Mouse (Mus musculus) WW6 (cell line): ENCODE data around the gene 1700003F12Rik.

Experiments
- DNase-seq: peaks from one replicate; pipeline ENCODE4 v3.0.0-alpha.2; 2013; ENCODE audit warnings: low read depth, low spot score

The 1700003F12Rik gene

DNA sequence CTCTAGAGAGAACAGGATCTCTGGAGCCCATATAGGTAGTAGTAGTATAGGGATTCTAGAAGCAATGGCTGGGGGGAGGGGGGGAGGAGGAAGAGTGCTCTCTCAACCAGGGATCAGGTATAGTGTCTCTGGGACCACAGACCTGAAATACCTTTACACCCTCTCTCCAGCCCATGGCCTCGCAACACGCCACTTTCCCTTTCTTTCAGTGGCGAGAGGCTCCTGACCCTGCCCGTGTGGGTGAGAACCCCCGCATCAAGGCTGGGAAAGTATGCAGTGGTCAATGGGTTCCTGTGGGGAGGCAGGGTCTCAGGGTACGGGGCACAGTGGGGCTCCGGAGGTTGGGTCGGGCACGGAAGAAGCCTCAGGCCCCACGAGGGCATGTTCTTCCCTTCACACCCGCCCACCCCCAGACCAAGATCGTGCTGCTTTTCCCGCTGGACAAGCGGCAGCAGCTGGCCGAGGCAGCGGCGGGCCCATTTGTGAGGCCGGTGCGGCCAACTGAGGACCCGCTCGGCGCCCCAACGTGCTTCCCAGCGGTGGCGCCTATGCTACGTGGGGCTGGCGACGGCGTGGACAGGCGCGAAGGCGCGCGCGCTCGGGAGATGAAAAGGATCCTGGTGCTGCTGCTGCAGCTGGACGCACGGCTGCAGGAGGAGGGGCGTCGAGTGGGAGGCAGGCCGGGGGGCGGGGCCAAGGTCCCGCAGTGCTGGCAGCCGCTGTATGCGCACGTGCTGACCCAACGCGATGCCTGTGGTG lies 2.4 kb downstream of the 1700003F12Rik start:
- DNase-seq: no peak

DNA sequence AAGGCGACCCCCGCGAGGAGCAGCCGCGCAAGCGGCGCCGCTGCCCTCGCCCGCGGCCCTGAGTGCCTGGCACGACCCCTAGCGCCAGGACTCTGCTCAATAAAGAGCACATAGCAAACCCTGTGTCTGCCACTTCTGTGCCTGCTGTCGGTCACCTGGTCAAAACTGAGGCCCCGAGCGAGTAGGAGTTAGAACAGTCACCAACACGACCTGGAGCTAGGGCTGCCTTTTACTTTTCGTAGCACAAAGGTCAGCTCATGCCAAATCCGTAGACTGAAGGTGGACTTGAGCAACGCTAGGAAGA lies 3.0 kb downstream of the 1700003F12Rik start:
- DNase-seq: no peak

DNA sequence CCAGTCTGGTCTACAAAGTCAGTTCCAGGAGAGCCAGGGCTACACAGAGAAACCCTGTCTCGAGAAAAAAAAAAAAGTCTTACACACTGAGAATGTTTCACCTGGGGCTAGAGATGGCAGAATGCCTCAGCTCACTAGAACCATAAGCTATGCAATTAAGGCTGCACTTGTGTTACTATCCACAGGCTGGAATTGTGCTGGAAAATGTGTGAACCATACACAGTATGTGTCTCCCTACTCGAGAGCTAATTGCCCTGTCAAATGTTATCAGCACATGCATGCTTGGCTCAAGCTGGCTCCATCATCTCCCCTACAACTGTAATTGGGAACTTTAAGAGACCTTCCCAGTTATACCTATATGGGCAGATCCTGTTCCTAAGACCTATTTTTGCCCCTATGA lies 4.1 kb downstream of the 1700003F12Rik start:
- no peak for DNase-seq

DNA sequence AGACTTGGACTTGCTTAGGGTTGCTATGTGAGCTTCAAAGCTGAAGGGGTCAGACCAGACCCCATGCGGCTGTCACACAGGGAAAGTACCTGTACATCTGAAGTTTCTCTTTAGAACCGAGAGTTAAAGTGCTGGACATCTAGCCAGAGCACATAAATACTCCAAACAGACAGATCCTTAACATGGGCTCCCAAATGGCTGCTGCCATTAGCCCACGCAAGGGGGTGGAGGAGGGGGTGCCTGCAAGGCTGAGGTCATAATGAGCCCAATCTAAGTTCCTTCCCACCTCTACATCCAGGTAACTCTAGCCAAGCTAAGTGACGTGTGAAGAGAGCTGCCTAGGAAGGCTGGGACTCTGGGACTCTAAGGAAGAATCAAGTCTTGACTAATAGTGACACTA lies 4.6 kb downstream of the 1700003F12Rik start, which contains the start of gene Actl10:
TSS of gene Actl10 (plus strand) at position 301 of the 400 bp plus-strand sequence.
- no peak for DNase-seq

DNA sequence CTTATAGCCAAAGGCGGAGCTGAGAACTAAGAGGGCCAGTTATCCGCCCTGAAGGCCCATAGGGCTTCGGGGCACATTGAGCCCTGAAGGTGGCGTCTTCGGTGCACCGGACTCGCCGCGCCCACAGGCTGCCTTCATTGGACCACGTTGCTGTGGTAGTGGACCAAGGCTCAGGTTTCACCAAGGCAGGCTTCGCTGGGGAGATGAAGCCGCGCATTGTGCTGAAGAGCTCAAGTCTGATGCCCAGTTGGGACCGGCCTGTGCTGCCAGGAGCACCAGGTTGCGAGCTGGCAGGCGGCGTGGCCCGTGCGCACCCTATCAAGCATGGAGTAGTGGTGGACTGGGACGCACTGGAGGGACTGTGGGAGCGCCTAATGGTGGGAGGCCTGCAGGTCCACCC lies 5.0 kb downstream of the 1700003F12Rik start:
- DNase-seq: no peak

DNA sequence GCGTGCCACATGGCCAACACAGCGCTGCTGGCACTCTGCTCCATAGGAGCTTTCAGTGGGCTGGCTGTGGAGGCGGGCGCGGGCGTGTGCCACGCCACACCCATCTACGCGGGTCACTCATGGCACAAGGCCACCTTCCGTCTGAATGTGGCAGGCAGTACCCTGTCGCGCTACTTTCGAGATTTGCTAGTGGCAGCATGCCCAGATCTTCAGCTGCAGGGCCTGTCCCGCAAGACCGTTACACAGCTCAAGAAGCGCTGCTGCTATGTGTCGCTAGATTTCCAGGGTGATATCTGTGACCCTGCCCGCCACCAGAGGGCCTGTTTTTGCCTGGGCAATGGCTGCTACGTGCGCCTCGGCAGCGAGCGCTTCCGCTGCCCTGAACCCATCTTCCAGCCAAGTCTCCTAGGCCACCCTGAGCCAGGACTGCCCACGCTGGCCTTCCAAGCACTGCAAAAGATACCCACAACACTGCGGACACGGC lies 5.6 kb downstream of the 1700003F12Rik start:
- no peak for DNase-seq

DNA sequence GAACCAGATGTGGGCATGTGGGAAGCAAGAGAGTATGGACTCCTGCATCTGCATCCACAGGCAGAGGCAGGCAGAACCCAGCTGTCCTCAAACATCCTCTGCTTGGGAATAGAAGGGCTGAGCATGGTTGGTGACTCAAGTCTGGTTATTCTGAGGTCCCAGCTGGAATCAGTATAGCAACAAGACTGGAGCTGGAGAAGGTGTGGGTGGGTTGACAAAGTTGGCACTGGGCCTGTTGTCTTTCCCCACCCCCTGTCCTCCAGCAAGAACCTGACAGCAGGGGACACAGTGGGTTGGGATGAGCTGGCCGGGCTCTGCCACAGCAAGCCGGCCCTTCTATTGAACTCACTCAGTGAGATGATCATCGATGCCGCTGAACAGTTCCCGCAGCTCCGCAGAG lies 8.3 kb downstream of the 1700003F12Rik start:
- no peak for DNase-seq

DNA sequence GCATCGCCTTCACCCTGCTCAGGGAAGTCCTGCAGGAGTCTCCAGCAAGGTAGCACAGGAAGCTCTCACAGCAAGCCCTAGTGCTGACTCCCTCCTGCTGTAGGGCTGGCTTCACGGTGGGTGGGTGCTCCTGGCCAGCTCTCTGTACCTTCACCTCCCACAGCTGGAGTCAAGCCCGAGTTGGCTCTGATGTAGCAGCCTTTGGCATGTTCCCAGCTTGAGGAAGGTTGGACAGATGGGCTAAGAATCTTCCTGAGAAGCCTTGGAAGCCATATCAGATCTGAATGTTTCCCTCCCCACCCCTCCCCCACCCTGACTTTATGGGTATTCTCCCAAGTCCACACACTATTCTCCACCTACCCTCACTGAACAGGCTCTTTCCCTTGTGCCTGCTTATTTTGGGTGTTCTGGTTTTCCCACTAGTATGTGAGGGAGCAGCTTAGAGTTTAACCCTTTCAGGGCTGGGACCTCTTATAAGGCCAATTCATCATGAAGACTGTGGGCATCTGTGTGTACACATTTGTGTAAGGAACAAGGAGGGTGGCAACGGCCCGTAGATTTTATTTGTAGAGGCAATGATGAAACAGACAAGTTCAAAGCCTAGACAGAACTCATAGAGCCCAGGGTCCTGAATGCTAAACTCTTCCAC lies 10.4 kb downstream of the 1700003F12Rik start:
- no peak for DNase-seq

DNA sequence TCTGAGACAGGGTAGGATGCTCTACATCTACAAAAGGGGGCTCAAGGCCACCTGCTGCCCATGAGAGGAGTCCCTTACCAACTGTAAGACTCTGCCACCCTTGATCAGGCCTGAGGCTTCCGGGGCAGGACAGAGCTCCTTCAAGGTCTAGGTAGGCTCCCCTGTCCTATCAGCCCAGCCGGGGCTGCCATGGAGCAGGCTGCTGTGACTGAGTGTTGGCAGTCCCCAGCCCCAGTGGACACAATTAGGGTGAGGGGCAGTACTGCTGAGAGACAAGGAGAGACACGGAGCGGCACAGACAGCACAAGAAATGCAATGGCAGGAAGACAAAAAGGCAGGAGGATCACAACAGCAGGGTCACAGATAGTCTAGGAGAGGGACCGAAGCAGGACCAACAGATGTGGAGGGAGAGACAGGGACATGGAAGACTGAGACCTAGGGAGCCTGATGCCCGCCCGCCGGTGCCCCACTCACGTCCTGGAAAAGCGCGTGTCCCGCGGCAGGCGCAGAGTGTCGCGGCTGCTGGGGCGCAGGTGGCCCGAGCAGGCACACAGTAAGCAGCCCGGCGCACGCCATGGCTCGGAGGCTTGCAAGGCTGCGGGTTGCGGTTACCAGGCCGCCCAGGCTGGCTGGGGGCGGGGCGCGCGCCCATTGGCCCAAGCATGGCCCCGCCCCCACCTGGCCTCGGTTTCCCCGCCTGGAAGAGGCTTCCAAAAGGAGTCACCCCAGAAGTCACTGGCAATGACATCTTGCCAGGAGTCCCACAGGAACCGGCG lies 11.6 kb downstream of the 1700003F12Rik start, which contains the start of gene Necab3:
TSS of gene Necab3 (minus strand) at position 627 of the 776 bp plus-strand sequence.
- DNase-seq: no peak

DNA sequence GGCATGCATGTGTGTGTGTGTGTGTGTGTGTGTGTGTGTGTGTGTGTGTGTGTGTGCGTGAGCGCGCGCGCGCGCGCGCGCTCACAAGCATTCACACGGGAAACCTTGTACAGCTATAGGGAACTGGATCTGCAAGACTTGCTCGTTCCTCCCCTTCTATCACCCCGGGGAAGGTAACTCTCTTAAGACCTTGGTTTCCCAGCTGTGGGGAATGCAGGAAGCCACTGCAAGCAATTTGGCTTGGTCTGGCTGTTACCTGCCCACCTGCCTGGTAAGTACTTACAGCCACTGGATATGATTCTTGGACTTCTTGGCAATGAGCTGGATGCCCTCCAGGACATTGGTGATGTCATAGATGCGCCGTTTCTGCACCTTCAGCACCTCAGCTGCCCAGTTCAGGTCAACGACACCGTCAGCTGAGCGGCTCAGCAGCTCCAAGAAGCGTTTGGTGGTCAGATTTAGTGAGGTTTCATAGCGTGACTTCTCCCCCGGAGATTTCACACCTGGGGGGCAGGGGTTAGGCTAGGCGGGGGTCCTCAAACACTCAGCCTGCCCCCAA lies 16.8 kb downstream of the 1700003F12Rik start:
- DNase-seq: no peak

DNA sequence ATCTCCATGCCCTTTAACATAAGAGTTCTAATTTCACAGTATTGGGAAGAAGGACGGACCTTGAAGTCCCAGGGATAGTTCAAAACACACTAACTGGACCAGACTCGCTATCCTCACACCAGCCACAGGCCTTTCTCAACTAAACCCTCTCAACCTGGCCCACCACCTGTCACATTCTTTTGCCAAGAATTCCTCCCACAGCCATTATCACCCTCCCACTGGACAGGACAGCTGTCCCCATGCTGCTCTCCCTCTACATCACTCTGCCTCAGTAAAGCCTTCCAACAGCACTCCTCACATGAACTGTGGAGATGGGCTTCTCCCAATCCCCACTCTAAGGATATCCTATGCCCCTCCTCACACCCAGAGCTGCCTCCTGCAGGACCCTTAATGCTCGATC lies 18.7 kb downstream of the 1700003F12Rik start:
- DNase-seq: no peak

DNA sequence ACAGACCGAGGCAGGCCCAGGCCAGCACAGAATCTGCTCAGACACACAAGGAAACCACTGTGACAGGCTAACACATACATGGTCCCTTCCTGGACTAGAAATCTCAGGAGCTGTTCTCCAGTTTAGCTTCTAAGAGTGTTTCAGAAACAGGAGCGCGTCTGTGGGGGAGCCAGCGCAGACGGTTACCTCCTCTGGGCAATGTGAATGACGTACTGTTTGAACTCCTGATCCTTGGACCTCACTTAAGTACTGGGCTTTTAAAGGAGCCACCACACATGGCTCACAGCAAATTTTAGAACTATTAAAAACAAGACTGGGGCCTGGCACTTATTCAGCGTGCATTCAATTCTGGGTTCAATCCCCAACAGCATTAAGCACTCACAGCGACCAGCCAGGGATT lies 19.8 kb downstream of the 1700003F12Rik start:
- DNase-seq: no peak

DNA sequence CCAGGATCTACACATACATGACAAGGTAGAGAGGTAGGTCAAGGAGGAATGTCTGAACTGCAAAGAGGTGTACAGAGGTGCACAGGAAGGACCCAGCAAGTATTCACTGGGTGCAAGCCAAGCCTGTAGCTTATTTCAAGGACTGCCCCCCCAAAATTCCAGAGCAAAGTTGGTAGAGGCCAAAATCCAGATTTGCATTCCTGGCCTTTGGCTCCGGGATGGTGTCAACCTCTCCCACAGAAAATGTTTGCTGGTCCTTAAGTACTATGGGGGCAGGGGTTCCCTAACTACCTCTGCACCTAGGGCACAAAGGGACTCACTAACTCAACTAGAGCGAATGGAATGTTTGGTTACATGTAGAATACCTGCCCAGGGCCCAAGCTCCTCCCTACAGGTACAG lies 20.9 kb downstream of the 1700003F12Rik start:
- DNase-seq: no peak

DNA sequence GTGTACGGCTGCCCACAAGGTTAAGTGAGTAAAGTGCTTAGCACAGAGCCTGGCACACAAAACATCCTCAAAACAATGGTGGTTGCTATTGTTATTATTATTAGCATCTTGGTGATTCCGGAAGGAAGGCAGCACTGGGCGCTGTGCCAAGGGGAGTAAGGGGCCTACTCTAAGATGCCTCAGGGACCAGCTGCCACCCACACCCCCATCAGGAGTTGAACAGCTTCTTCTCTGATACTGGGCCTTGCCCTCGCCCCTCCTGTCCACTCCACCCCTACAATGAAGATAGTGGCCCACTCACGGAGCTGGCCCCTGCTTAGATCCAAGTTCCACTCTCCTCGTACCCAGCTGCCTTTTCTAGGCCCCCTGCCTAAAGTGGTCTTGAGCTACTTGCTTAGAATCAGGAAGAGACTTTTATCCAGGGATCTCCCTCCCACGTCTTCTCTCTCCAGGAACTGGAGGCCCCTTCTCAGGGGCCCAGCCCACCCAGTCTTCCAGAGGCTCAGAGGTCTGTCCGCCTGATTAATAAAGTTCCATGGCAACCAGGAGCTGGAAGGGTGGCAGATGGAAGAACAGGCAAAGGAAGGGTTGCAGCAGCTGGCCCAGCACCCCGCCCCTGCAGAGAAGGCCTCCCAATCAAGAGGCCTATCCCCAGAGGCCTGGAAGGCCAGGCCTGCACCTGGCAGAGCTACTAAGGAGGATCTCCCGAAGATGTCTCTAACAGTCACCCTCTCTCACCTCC lies 21.6 kb downstream of the 1700003F12Rik start:
- DNase-seq: no peak

DNA sequence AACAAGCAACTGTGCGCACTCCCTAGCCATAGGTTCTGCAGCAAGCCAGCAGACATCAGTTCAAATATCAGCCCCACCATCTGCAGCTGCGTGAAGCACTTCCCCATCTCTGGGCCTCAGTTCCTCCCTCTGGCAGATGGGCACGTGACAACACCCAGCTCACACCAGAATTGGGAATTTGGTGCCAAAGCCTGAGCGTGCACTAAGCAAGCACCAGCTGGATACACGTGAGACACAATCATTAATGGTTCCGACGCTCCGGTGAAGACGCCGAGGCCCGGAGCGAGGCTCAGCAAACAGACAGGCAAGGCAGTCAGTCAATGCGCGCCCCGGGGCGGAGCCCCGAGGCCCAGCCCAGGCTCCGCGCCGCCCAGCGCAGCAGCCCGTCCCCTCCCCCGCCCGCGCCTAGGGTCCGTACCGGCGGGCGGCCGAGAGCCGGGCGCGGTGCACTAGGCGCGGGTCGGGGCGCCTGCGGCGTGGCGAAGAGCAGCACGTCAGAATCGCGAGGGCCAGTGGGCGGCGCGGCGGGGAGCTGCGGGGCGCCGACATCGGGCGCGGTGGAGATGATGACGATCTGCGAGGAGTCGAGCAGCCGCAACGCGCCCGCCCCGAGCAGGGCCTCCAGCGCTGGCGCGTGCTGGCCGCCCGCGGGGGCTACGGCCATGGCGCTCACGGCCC lies 22.3 kb downstream of the 1700003F12Rik start:
- DNase-seq: no peak

DNA sequence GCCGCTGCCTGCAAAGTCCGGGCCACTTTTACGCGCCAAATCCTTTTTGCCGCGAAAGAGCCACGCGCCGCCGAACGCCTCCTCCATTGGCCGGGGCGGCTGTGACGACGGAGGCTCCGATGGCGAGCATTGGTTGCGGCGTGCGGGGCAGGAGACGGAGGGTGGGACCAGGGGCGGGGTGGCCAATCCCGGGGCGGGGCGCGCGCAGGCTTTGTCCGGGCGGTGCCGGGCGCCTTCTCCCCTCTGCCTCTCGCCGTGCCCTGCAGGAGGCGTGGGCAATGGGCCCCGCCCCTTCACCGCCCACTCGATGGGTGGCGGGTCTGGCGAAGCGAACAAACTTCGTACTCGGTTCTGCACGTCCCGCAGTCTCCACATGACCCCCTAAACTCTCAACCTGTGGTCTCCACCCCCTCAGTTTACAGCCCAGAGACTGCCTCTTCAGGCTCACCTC lies 23.0 kb downstream of the 1700003F12Rik start, which contains the start of gene E2f1:
TSS of gene E2f1 (minus strand) at position 57 of the 451 bp plus-strand sequence.
- DNase-seq: peak; percentile 93

DNA sequence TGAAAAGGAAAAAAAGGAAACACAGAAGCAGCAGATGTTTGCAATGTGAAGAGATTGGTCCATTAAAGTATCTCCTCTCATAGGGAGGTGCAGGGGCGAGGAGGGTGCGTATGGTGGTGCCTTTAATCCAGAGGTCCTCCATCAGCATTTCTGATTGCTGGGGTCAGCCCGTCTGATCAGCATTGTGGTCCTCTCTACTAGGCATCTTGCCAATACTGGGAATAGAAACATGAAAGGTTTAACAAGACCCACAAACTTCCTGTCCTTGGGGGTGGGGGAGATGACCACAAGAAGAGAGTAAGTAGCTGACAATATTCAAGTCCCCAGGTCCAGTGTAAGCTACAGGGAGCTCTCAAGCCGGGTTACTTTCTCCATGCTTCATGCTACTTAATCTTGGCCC lies 23.8 kb downstream of the 1700003F12Rik start:
- no peak for DNase-seq

DNA sequence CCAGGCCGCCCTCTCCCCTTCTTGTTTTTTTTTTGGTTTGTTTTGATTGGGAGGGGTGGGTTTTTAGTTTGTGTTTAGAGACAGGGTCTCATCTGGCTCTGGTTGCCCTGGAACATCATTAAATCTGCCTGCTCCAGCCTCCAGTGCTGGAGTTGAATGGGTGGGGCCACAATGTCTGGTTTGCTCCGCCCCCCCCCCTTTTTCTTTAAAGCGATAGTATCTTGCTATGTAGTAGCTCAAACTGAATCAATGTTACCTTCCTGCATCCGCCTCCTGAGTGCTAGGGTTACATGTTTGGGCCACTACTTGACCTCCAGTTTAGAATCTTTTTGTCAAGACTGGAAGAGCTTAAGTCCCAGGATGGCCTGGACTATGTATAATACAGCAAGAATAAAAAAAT lies 24.4 kb downstream of the 1700003F12Rik start:
- no peak for DNase-seq

DNA sequence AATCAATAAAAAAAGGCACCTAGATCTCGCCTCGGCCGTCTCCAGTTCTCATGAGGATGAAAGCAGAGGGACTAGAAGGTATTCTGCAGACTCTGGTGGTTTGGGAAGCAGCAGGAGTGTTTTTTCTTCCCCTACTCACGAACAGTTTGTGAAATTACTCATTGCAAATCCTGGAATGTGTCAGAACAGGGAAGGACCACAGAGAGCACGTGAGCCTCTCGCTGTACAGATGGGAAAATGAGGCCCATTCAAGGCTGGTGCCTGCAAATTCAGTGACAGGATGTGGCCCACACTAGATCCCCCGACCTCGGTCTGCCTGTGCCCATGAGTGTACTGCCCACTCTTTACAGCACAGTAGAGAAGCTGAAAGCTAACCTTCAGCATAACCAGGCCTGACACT lies 25.1 kb downstream of the 1700003F12Rik start:
- no peak for DNase-seq

DNA sequence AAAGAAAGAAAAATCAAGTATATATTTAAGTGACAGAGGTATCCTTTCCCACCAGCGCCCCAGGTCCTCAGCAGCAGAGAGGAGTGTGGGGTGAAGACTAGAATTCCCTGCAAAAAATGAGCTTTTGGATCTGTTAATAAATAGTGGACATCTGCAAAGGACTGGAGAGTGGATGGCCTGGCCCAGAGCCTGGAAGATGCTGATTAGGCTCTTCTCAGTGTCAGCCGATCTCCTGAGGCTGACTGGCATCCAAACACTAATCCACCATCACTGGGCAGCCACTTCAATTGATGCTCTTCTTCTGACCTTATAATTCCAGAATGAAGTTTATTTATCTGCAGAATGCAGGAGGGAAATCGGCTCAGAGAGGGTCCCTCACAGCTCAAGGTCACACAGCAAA lies 26.1 kb downstream of the 1700003F12Rik start:
- no peak for DNase-seq

DNA sequence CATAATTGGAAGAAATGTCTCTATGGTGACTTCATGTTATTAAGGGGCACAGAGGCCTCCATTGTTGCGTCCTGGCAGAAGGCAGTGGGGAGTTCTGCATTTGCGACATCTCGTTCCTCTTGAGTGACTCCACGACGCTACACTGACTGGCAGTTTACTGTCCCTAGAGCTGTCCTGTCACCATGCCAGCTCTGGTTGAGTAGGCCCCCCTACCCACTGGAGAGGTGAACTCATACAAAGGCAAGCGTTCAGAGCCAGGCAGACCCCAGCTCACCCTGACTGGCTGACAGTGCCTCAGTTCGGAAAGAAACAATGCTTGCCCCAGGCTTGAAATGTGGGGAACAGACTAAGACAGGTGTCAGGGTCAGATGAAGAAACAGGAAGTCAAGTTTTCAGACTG lies 27.4 kb downstream of the 1700003F12Rik start:
- no peak for DNase-seq
